Mouse (Mus musculus): Measurements from ENCODE around the gene Ezr.
A peak's percentile ranks its signal among the peaks of the same experiment; 100 is the strongest.
"Not testable (repeated sequence)": the region's sequence is repeated elsewhere in the genome, so short reads cannot be mapped to it uniquely, and the experiment has no call there.

Ezr gene

GRCm38 (mm10) chr17:6737273-6737997 lies 45.1 kb downstream of the Ezr start:
- DNase-seq (ENCODE audit: low read depth, low spot score), result no peak
- no peaks in the 10 kb centered on the region for H3K27me3 ChIP-seq (ENCODE audit: control insufficient read depth, insufficient read depth, low read length, poor library complexity, severe bottlenecking)
- peaks cover 30% of the 10 kb centered on the region for H3K36me3 ChIP-seq (ENCODE audit: control insufficient read depth, insufficient read depth, low read length, poor library complexity, severe bottlenecking)

- DNase-seq (ENCODE audit: low read depth, low spot score), result no peak
- H3K27me3 ChIP-seq (ENCODE audit: control insufficient read depth, insufficient read depth, low read length, poor library complexity, severe bottlenecking), result no peaks in the 10 kb centered on the region
- peaks cover 23% of the 10 kb centered on the region for H3K36me3 ChIP-seq (ENCODE audit: control insufficient read depth, insufficient read depth, low read length, poor library complexity, severe bottlenecking)
These were observed 46.0 kb downstream of the Ezr start for GRCm38 (mm10) chr17:6736306-6737272.

GRCm38 (mm10) chr17:6734746-6735441 lies 47.7 kb downstream of the Ezr start:
- H3K36me3 ChIP-seq (ENCODE audit: control insufficient read depth, insufficient read depth, low read length, poor library complexity, severe bottlenecking), result peaks cover 14% of the 10 kb centered on the region
- H3K27me3 ChIP-seq (ENCODE audit: control insufficient read depth, insufficient read depth, low read length, poor library complexity, severe bottlenecking), result no peaks in the 10 kb centered on the region
- DNase-seq (ENCODE audit: low read depth, low spot score), result no peak

- peak; percentile 8 for DNase-seq (ENCODE audit: low read depth, low spot score)
- peaks cover 4% of the 10 kb centered on the region for H3K36me3 ChIP-seq (ENCODE audit: control insufficient read depth, insufficient read depth, low read length, poor library complexity, severe bottlenecking)
- H3K27me3 ChIP-seq (ENCODE audit: control insufficient read depth, insufficient read depth, low read length, poor library complexity, severe bottlenecking), result no peaks in the 10 kb centered on the region
These were observed 49.2 kb downstream of the Ezr start for GRCm38 (mm10) chr17:6733322-6733875.

- Histone ChIP-seq H3K27me3 (ENCODE audit: control insufficient read depth, insufficient read depth, low read length, poor library complexity, severe bottlenecking) (no peaks in the 10 kb centered on the region), H3K36me3 (ENCODE audit: control insufficient read depth, insufficient read depth, low read length, poor library complexity, severe bottlenecking) (no peaks in the 10 kb centered on the region)
- DNase-seq (ENCODE audit: low read depth, low spot score), result peak; percentile 8
These were observed 49.9 kb downstream of the Ezr start for GRCm38 (mm10) chr17:6732665-6733064.

GRCm38 (mm10) chr17:6731634-6732033 lies 51.0 kb downstream of the Ezr start:
- DNase-seq (ENCODE audit: low read depth, low spot score), result peak; percentile 8
- Histone ChIP-seq H3K27me3 (ENCODE audit: control insufficient read depth, insufficient read depth, low read length, poor library complexity, severe bottlenecking) (no peaks in the 10 kb centered on the region), H3K36me3 (ENCODE audit: control insufficient read depth, insufficient read depth, low read length, poor library complexity, severe bottlenecking) (no peaks in the 10 kb centered on the region)

- no peaks in the 10 kb centered on the region for H3K36me3 ChIP-seq (ENCODE audit: control insufficient read depth, insufficient read depth, low read length, poor library complexity, severe bottlenecking)
- DNase-seq (ENCODE audit: low read depth, low spot score), result peak; percentile 1
- no peaks in the 10 kb centered on the region for H3K27me3 ChIP-seq (ENCODE audit: control insufficient read depth, insufficient read depth, low read length, poor library complexity, severe bottlenecking)
These were observed 51.5 kb downstream of the Ezr start for GRCm38 (mm10) chr17:6731132-6731531.

GRCm38 (mm10) chr17:6729244-6729742 lies 53.3 kb downstream of the Ezr start:
- no peaks in the 10 kb centered on the region for H3K36me3 ChIP-seq (ENCODE audit: control insufficient read depth, insufficient read depth, low read length, poor library complexity, severe bottlenecking)
- no peaks in the 10 kb centered on the region for H3K27me3 ChIP-seq (ENCODE audit: control insufficient read depth, insufficient read depth, low read length, poor library complexity, severe bottlenecking)
- peak; percentile 8 for DNase-seq (ENCODE audit: low read depth, low spot score)

- Histone ChIP-seq H3K27me3 (ENCODE audit: control insufficient read depth, insufficient read depth, low read length, poor library complexity, severe bottlenecking) (no peaks in the 10 kb centered on the region), H3K36me3 (ENCODE audit: control insufficient read depth, insufficient read depth, low read length, poor library complexity, severe bottlenecking) (no peaks in the 10 kb centered on the region)
- no peak for DNase-seq (ENCODE audit: low read depth, low spot score)
These were observed 54.5 kb downstream of the Ezr start for GRCm38 (mm10) chr17:6727996-6728610.

- not testable (repeated sequence) for DNase-seq (ENCODE audit: low read depth, low spot score); H3K36me3 ChIP-seq (ENCODE audit: control insufficient read depth, insufficient read depth, low read length, poor library complexity, severe bottlenecking)
These were observed 68.6 kb downstream of the Ezr start for GRCm38 (mm10) chr17:6713944-6714343.

GRCm38 (mm10) chr17:6713483-6713882 lies 69.1 kb downstream of the Ezr start:
- not testable (repeated sequence) for DNase-seq (ENCODE audit: low read depth, low spot score); H3K36me3 ChIP-seq (ENCODE audit: control insufficient read depth, insufficient read depth, low read length, poor library complexity, severe bottlenecking); H3K27me3 ChIP-seq (ENCODE audit: control insufficient read depth, insufficient read depth, low read length, poor library complexity, severe bottlenecking)

More at GRCm38 (mm10) chr17:6713944-6714343, 68.6 kb downstream of the Ezr start:
- H3K27me3 ChIP-seq (ENCODE audit: control insufficient read depth, insufficient read depth, low read length, poor library complexity, severe bottlenecking), result not testable (repeated sequence)

- not testable (repeated sequence) for H3K36me3 ChIP-seq (ENCODE audit: control insufficient read depth, insufficient read depth, low read length, poor library complexity, severe bottlenecking); DNase-seq (ENCODE audit: low read depth, low spot score); H3K27me3 ChIP-seq (ENCODE audit: control insufficient read depth, insufficient read depth, low read length, poor library complexity, severe bottlenecking)
These were observed 74.4 kb downstream of the Ezr start for GRCm38 (mm10) chr17:6708194-6708593.

GRCm38 (mm10) chr17:6707422-6707821 lies 75.2 kb downstream of the Ezr start:
- H3K27me3 ChIP-seq (ENCODE audit: control insufficient read depth, insufficient read depth, low read length, poor library complexity, severe bottlenecking); H3K36me3 ChIP-seq (ENCODE audit: control insufficient read depth, insufficient read depth, low read length, poor library complexity, severe bottlenecking); DNase-seq (ENCODE audit: low read depth, low spot score): not testable (repeated sequence)

GRCm38 (mm10) chr17:6706448-6706847 lies 76.1 kb downstream of the Ezr start:
- DNase-seq (ENCODE audit: low read depth, low spot score), result not testable (repeated sequence)

More at GRCm38 (mm10) chr17:6706448-6706847, 76.1 kb downstream of the Ezr start:
- H3K36me3 ChIP-seq (ENCODE audit: control insufficient read depth, insufficient read depth, low read length, poor library complexity, severe bottlenecking); H3K27me3 ChIP-seq (ENCODE audit: control insufficient read depth, insufficient read depth, low read length, poor library complexity, severe bottlenecking): not testable (repeated sequence)
